Mouse (Mus musculus): Measurements from ENCODE around the gene Pnpt1. TPM values are rescaled to one million over a fixed set of nuclear protein-coding genes. Genes with fewer than 3 reads are reported as not detected.

Gene Pnpt1
- polyA plus RNA-seq, 1 experiment from 2014 or later = 33.0 TPM

DNA sequence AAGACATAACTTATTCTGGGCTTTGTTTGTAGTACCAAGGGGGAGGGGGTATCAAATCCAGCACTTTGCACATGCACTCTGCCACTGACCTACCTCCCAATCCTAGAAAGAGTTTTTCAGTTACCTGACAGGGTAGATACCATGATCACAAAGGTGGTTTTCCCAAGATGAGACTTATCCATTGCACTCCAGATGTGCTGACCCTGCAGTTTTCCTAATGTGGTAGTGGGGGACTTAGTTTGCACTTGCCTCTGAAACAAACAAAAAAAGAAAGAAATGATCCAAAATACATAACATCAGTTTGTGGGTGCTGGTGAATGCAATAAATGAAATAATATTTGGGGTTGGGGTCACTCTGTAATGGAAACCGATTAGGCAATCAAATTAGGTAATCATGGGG lies 48.8 kb downstream of the Pnpt1 start:
- H3K9me3 ChIP-seq = no peaks in the 10 kb centered on the region
- H3K27me3 ChIP-seq = no peaks in the 10 kb centered on the region
- H3K36me3 ChIP-seq = peaks cover 18% of the 10 kb centered on the region
- H3K4me3 ChIP-seq = no peak overlapping the region
- WGBS = 98% methylated on average over 1 of the region's 1 CpGs
- H3K9ac ChIP-seq (replicated peaks) = no peak overlapping the region
- no peak overlapping the region for H3K4me2 ChIP-seq (replicated peaks)
- no peak overlapping the region for H3K27ac ChIP-seq (replicated peaks)
- no peak for ATAC-seq (ENCODE audit: low FRiP score, low read depth)
- no peaks in the 10 kb centered on the region for H3K4me1 ChIP-seq

DNA sequence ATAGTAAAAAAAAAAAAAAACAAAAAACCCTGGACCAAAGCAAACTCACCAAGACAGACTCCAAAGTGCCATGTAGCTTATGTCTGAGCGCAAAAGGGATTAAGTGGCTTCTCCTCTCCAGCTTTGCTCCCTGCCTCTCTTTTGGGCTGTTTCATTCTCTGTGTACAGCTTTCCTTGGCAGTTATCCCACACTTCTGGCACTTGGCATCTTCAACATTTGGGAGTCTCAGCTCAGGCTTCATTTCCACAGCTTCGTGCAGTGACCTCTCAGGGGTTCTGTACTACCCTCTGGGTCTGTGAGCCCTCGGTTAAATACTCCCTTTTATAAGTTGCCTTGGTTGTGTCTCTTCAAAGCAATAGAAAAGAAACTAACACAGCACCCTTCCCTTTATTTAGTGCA lies 50.1 kb downstream of the Pnpt1 start:
- Histone ChIP-seq H3K27ac (replicated peaks) (no peak overlapping the region), H3K4me1 (no peaks in the 10 kb centered on the region), H3K9ac (replicated peaks) (no peak overlapping the region), H3K4me2 (replicated peaks) (no peak overlapping the region), H3K4me3 (no peak overlapping the region), H3K27me3 (no peaks in the 10 kb centered on the region), H3K9me3 (no peaks in the 10 kb centered on the region), H3K36me3 (peaks cover 18% of the 10 kb centered on the region)
- 76% methylated on average over 3 of the region's 3 CpGs for WGBS
- ATAC-seq (ENCODE audit: low FRiP score, low read depth) = no peak

DNA sequence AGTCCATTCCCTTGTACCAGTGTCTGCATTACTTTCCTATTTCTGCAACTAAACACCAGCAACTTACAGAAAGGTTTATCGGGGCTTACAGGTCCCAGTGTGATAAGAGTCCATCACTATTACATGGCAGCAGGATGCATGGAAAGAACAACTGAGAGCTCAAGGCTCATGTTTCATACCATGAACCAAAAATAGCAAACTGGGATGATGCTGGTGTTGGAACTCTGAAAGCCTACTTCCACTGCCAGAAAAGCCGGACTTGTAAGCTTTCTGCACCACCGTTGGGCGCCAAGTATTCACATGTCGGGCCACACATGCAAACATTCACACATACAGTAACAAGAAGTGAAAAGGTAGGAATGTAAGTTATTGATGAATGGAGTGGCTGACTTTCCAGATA lies 51.2 kb downstream of the Pnpt1 start:
- Histone ChIP-seq H3K4me3 (no peak overlapping the region), H3K9ac (replicated peaks) (no peak overlapping the region), H3K27ac (replicated peaks) (no peak overlapping the region), H3K4me1 (no peaks in the 10 kb centered on the region), H3K9me3 (no peaks in the 10 kb centered on the region), H3K27me3 (no peaks in the 10 kb centered on the region), H3K4me2 (replicated peaks) (no peak overlapping the region), H3K36me3 (peaks cover 26% of the 10 kb centered on the region)
- no peak for ATAC-seq (ENCODE audit: low FRiP score, low read depth)
- WGBS = 97% methylated on average over 5 of the region's 5 CpGs

DNA sequence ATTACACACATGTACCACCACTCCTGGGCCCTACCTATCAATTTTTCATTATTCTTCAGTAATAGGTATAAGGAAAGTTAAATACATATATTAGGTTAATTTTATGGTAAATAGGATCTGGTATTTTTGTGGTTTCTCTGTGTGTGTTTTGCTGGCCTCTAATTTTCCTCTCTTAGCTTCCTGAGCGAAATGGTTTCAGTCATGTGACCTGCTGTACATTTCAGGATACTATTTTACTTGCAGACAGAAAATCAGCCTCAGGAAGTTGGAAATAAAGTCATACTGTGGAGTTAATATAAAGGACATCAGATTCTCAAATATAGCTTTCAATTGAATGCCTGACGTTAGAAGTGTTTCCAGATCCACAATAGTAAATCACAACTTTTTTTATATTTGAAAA lies 58.4 kb downstream of the Pnpt1 start:
- Histone ChIP-seq H3K9ac (replicated peaks) (no peak overlapping the region), H3K4me1 (no peaks in the 10 kb centered on the region), H3K9me3 (no peaks in the 10 kb centered on the region), H3K36me3 (peaks cover 22% of the 10 kb centered on the region), H3K27ac (replicated peaks) (no peak overlapping the region), H3K4me2 (replicated peaks) (no peak overlapping the region), H3K27me3 (no peaks in the 10 kb centered on the region), H3K4me3 (no peak overlapping the region)
- WGBS = 91% methylated on average over 2 of the region's 2 CpGs
- ATAC-seq (ENCODE audit: low FRiP score, low read depth) = no peak

DNA sequence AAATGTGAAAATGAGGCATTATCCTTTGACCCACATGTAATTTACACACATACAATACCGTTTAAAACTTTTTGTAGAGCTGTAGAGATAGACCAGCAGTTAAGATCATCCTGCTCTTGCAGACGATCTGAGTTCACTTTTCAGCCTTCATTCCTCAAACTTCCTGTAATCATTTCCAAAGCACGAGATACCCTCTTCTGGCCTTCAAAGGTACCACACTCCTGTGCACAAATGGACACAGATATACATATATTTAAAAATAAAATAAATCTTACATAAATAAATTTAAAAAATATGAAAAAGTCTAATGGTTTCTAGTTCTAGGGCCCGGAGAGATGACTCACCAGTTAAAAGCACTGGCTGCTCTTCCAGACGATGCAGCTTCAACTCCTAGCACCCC lies 73.1 kb downstream of the Pnpt1 start:
- WGBS = 86% methylated on average over 5 of the region's 5 CpGs

DNA sequence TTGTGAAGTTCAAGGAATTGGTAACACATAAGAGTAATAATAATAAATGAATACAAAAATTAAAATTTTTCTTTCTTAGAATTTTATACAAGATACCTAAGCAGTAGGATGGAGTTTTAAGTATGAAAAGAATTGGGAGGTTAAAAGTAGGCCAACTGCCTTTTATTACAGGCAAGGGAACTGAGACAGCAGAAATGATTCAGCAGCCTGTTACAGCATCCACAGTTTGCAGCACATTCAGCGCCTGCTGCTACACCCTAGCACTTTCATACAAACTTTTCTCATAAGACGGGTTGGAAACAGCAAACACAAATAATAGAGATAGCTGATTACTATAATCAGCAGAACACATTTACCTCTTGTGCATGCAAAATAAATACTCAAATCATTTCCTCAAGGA lies 79.2 kb downstream of the Pnpt1 start:
- Histone ChIP-seq H3K4me3 (no peak overlapping the region), H3K27ac (replicated peaks) (no peak overlapping the region), H3K4me2 (replicated peaks) (no peak overlapping the region), H3K9ac (replicated peaks) (no peak overlapping the region), H3K9me3 (no peaks in the 10 kb centered on the region), H3K27me3 (no peaks in the 10 kb centered on the region), H3K4me1 (no peaks in the 10 kb centered on the region), H3K36me3 (peaks cover 28% of the 10 kb centered on the region)
- WGBS = 94% methylated on average over 2 of the region's 2 CpGs
- no peak for ATAC-seq (ENCODE audit: low FRiP score, low read depth)

More for the DNA sequence above, 73.1 kb downstream of the Pnpt1 start:
- no peaks in the 10 kb centered on the region for H3K4me1 ChIP-seq
- no peak for ATAC-seq (ENCODE audit: low FRiP score, low read depth)
- no peak overlapping the region for H3K4me2 ChIP-seq (replicated peaks)
- H3K27ac ChIP-seq (replicated peaks) = no peak overlapping the region
- H3K9ac ChIP-seq (replicated peaks) = no peak overlapping the region
- no peak overlapping the region for H3K4me3 ChIP-seq
- H3K9me3 ChIP-seq = no peaks in the 10 kb centered on the region
- peaks cover 27% of the 10 kb centered on the region for H3K36me3 ChIP-seq
- H3K27me3 ChIP-seq = no peaks in the 10 kb centered on the region

Other genes with a start within 250 kb of the Pnpt1 start
- gene Ppp4r3b, start 42.1 kb downstream of the Pnpt1 start, polyA plus RNA-seq (2016; fragmentation: Nextera tagmentation; extraction: Ambion mirVana) = 114 and 126 TPM in 2 replicates
- gene Cfap36, start 116.7 kb downstream of the Pnpt1 start, polyA plus RNA-seq (2016; fragmentation: Nextera tagmentation; extraction: Ambion mirVana) = 88.1 and 88.3 TPM in 2 replicates
- gene Ccdc88a, start 242.9 kb downstream of the Pnpt1 start, polyA plus RNA-seq (2016; fragmentation: Nextera tagmentation; extraction: Ambion mirVana) = 76.4 and 89.5 TPM in 2 replicates